Mouse (Mus musculus): ENCODE results near the gene Paqr7. TPM values are rescaled to one million over a fixed set of nuclear protein-coding genes. Genes with fewer than 3 reads are reported as not detected.

The Paqr7 gene
- polyA plus RNA-seq, 1 experiment from 2014 or later: 4.4 TPM

DNA sequence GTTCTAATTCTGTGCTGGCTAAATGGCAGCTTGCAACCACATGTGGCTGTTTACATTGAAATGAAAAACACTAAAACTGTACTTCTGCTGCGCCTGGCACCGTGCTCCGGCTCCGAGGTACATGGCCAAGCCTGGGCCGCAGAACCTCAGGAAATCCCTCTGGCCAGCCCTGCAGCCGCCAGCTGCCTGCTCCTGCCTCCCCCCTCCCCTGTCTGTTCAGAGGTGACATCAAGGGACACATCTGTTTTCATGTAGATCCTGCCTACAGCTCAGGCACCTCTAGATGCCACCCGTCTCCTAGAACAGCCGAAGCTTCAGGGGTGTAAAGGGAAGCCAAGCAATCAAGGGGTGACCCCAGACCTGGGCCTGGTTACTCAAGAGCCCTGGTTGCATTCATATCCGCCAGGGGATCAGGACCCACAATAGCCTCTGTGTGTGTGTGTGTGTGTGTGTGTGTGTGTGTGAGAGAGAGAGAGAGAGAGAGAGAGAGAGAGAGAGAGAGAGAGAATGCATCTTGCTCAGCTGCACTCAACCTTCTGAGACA is 62.1 kb downstream of the Paqr7 start:
- WGBS: 57% methylated on average over 9 of the region's 9 CpGs
- Histone ChIP-seq H3K36me3 (ENCODE audit: insufficient read depth, low read length) (peaks cover 4% of the 10 kb centered on the region; the same call in 1 of the 2 replicates), H3K4me1 (ENCODE audit: insufficient read depth, low read length) (peaks cover 5% of the 10 kb centered on the region; the same call in 1 of the 2 replicates), H3K9me3 (ENCODE audit: low read length) (no peaks in the 10 kb centered on the region), H3K9ac (replicated peaks; ENCODE audit: low read length) (no peak overlapping the region), H3K27ac (ENCODE audit: low read length) (no peak overlapping the region), H3K4me3 (ENCODE audit: low read length) (no peak overlapping the region), H3K27me3 (ENCODE audit: insufficient read depth, low read length) (no peaks in the 10 kb centered on the region), H3K4me2 (replicated peaks; ENCODE audit: low read depth, low read length) (no peak overlapping the region)
- no peak for ATAC-seq (ENCODE audit: low FRiP score, low TSS enrichment)

- Histone ChIP-seq H3K9ac (replicated peaks; ENCODE audit: low read length) (no peak overlapping the region), H3K9me3 (ENCODE audit: low read length) (no peaks in the 10 kb centered on the region), H3K4me2 (replicated peaks; ENCODE audit: low read depth, low read length) (no peak overlapping the region), H3K4me3 (ENCODE audit: low read length) (no peak overlapping the region), H3K36me3 (ENCODE audit: insufficient read depth, low read length) (peaks cover 4% of the 10 kb centered on the region; the same call in 1 of the 2 replicates), H3K27me3 (ENCODE audit: insufficient read depth, low read length) (no peaks in the 10 kb centered on the region), H3K27ac (ENCODE audit: low read length) (no peak overlapping the region), H3K4me1 (ENCODE audit: insufficient read depth, low read length) (peaks cover 5% of the 10 kb centered on the region; the same call in 1 of the 2 replicates)
- 75% methylated on average over 7 of the region's 7 CpGs for WGBS
- no peak for ATAC-seq (ENCODE audit: low FRiP score, low TSS enrichment)
Observed at GRCm38 (mm10) chr4:134559154-134559553, 62.7 kb downstream of the Paqr7 start.

Small RNAs within 50 kb of the gene (microRNA-seq; reads per million reads assigned to microRNA genes)
- gene Gm23634: 2.4 reads per million, percentile 10 among the genes with 10 or more reads in this experiment

Other genes with a start within 250 kb of the Paqr7 start
- not detected in 2 replicates for gene Gm30191, start 249.8 kb upstream of the Paqr7 start, polyA plus RNA-seq (2015; fragmentation: Nextera tagmentation; extraction: Ambion mirVana)
- gene Grrp1, start 242.6 kb upstream of the Paqr7 start, polyA plus RNA-seq (2015; fragmentation: Nextera tagmentation; extraction: Ambion mirVana): 12.2 and 12.8 TPM in 2 replicates
- gene Pdik1l, start 208.8 kb upstream of the Paqr7 start, polyA plus RNA-seq (2015; fragmentation: Nextera tagmentation; extraction: Ambion mirVana): 19.2 and 20.2 TPM in 2 replicates
- gene Trim63, start 181.6 kb upstream of the Paqr7 start, polyA plus RNA-seq (2015; fragmentation: Nextera tagmentation; extraction: Ambion mirVana): 3.3 and 4.1 TPM in 2 replicates
- 0.92 and 1.4 TPM in 2 replicates for gene Slc30a2, start 153.5 kb upstream of the Paqr7 start, polyA plus RNA-seq (2015; fragmentation: Nextera tagmentation; extraction: Ambion mirVana)
- 0.32 and 0.61 TPM in 2 replicates for gene Extl1, start 112.8 kb upstream of the Paqr7 start, polyA plus RNA-seq (2015; fragmentation: Nextera tagmentation; extraction: Ambion mirVana)
- 19.5 and 20.1 TPM in 2 replicates for gene Pafah2, start 100.4 kb upstream of the Paqr7 start, polyA plus RNA-seq (2015; fragmentation: Nextera tagmentation; extraction: Ambion mirVana)
- gene Stmn1, start 28.4 kb upstream of the Paqr7 start, polyA plus RNA-seq (2015; fragmentation: Nextera tagmentation; extraction: Ambion mirVana): 1,595 and 1,651 TPM in 2 replicates
- gene Aunip, start 14.3 kb downstream of the Paqr7 start, polyA plus RNA-seq (2015; fragmentation: Nextera tagmentation; extraction: Ambion mirVana): 15.1 and 16.3 TPM in 2 replicates
- 126 and 127 TPM in 2 replicates for gene Mtfr1l, start 38.7 kb downstream of the Paqr7 start, polyA plus RNA-seq (2015; fragmentation: Nextera tagmentation; extraction: Ambion mirVana)
- 9.5 and 9.7 TPM in 2 replicates for gene Selenon, start 55.5 kb downstream of the Paqr7 start, polyA plus RNA-seq (2015; fragmentation: Nextera tagmentation; extraction: Ambion mirVana)
- gene Man1c1, start 207.6 kb downstream of the Paqr7 start, polyA plus RNA-seq (2015; fragmentation: Nextera tagmentation; extraction: Ambion mirVana): 3.5 and 3.7 TPM in 2 replicates

Measured in kidney, embryonic 16.5 days (tissue).